Mouse (Mus musculus) C2C12 (cell line): ENCODE data around the gene Pdzd4. TPM values are rescaled to one million over a fixed set of nuclear protein-coding genes. Genes with fewer than 3 reads are reported as not detected.

ENCODE experiments used
- H3K27me3 ChIP-seq: one replicate; pipeline ENCODE4 v1.6.1; 2011; ENCODE audit not compliant: control insufficient read depth, insufficient read depth, insufficient read length
- H3K36me3 ChIP-seq: one replicate; pipeline ENCODE4 v1.6.1; 2011; ENCODE audit not compliant: control insufficient read depth, insufficient read depth
- H3K4me3 ChIP-seq: one replicate; pipeline ENCODE4 v1.5.1; 2011; ENCODE audit warnings: mild to moderate bottlenecking, control low read depth; ENCODE audit not compliant: poor library complexity, insufficient read depth, severe bottlenecking
- H3K79me2 ChIP-seq: one replicate; pipeline ENCODE4 v1.6.1; 2011; ENCODE audit not compliant: control insufficient read depth, insufficient read depth
- H3K79me3 ChIP-seq: one replicate; pipeline ENCODE4 v1.6.1; 2011; ENCODE audit warnings: low read depth, control low read depth
- H3ac ChIP-seq: one replicate; pipeline ENCODE3; 2011; ENCODE audit warnings: low read depth; ENCODE audit not compliant: control insufficient read depth, insufficient read length
- CEBPB ChIP-seq: IDR thresholded peaks from one replicate; pipeline ENCODE4 v1.6.1; 2011; ENCODE audit warnings: low read depth, mild to moderate bottlenecking, control low read depth, moderate library complexity
- CTCF ChIP-seq: IDR thresholded peaks from one replicate; pipeline ENCODE4 v1.5.1; 2011; ENCODE audit not compliant: control insufficient read depth, insufficient read depth, insufficient read length
- FOSL1 ChIP-seq: IDR thresholded peaks from one replicate; pipeline ENCODE4 v1.8.0; 2011; ENCODE audit warnings: mild to moderate bottlenecking, low read length; ENCODE audit not compliant: poor library complexity, insufficient read depth, severe bottlenecking
- MAX ChIP-seq: IDR thresholded peaks from one replicate; pipeline ENCODE4 v1.6.1; 2011; ENCODE audit warnings: mild to moderate bottlenecking, control low read depth
- MYOD1 ChIP-seq: IDR thresholded peaks from one replicate; pipeline ENCODE4 v1.6.1; 2011; ENCODE audit warnings: low read depth; ENCODE audit not compliant: control insufficient read depth, insufficient read length
- MYOG ChIP-seq: IDR thresholded peaks from one replicate; pipeline ENCODE4 v1.6.1; 2011; ENCODE audit not compliant: control insufficient read depth, insufficient read length; ENCODE audit errors: extremely low read depth
- USF1 ChIP-seq: IDR thresholded peaks from one replicate; pipeline ENCODE4 v1.6.1; 2011; ENCODE audit warnings: low read depth, mild to moderate bottlenecking, control low read depth, moderate library complexity
- polyA plus RNA-seq: library from polyadenylated mRNA; unstranded; fragments of >200 nt; fragmentation: generic; extraction: Trizol; gene quantifications from one replicate; pipeline ENCODE4 v1.2.1, GENCODE M21; 2012; ENCODE audit warnings: missing spikeins

Gene Pdzd4
- polyA plus RNA-seq, 1 experiment = 0.18 TPM

- no peak for TF ChIP-seq MYOG
- TF ChIP-seq MYOD1 = no peak
- no peak for TF ChIP-seq CEBPB
- no peak for TF ChIP-seq CTCF
- TF ChIP-seq FOSL1 = no peak
- no peak for TF ChIP-seq USF1
- TF ChIP-seq MAX = no peak
- Histone ChIP-seq H3K4me3 (no peak overlapping the region), H3K79me2 (no peaks in the 10 kb centered on the region), H3K27me3 (no peaks in the 10 kb centered on the region), H3K36me3 (no peaks in the 10 kb centered on the region), H3K79me3 (no peaks in the 10 kb centered on the region), H3ac (no peak overlapping the region)
Observed at GRCm38 (mm10) chrX:73864692-73865091, 39.9 kb upstream of the Pdzd4 start.

GRCm38 (mm10) chrX:73855087-73855408 lies 30.3 kb upstream of the Pdzd4 start:
- TF ChIP-seq MAX (no peak), MYOG (no peak), USF1 (no peak), CTCF (no peak), CEBPB (no peak), MYOD1 (no peak), FOSL1 (no peak)

GRCm38 (mm10) chrX:73854326-73855086 lies 29.7 kb upstream of the Pdzd4 start:
- no peak overlapping the region for H3ac ChIP-seq
- no peak for TF ChIP-seq CTCF
- TF ChIP-seq MAX = no peak
- TF ChIP-seq FOSL1 = no peak
- no peak for TF ChIP-seq MYOG
- no peak for TF ChIP-seq USF1
- TF ChIP-seq MYOD1 = no peak
- no peak for TF ChIP-seq CEBPB
- peaks cover 3% of the 10 kb centered on the region for H3K27me3 ChIP-seq
- H3K4me3 ChIP-seq = no peak overlapping the region
- H3K79me3 ChIP-seq = no peaks in the 10 kb centered on the region
- H3K36me3 ChIP-seq = no peaks in the 10 kb centered on the region
- H3K79me2 ChIP-seq = no peaks in the 10 kb centered on the region

More at GRCm38 (mm10) chrX:73855087-73855408, 30.3 kb upstream of the Pdzd4 start:
- Histone ChIP-seq H3K79me3 (no peaks in the 10 kb centered on the region), H3K79me2 (no peaks in the 10 kb centered on the region), H3K36me3 (no peaks in the 10 kb centered on the region), H3K4me3 (no peak overlapping the region), H3K27me3 (peaks cover 3% of the 10 kb centered on the region), H3ac (no peak overlapping the region)

GRCm38 (mm10) chrX:73836691-73837090 lies 11.9 kb upstream of the Pdzd4 start:
- Histone ChIP-seq H3K4me3 (no peak overlapping the region), H3K36me3 (no peaks in the 10 kb centered on the region), H3ac (no peak overlapping the region), H3K79me3 (no peaks in the 10 kb centered on the region), H3K27me3 (no peaks in the 10 kb centered on the region), H3K79me2 (no peaks in the 10 kb centered on the region)
- no peak for TF ChIP-seq CTCF

GRCm38 (mm10) chrX:73835731-73836130 lies 11.0 kb upstream of the Pdzd4 start:
- no peaks in the 10 kb centered on the region for H3K27me3 ChIP-seq
- no peak for TF ChIP-seq MAX
- TF ChIP-seq USF1 = no peak
- TF ChIP-seq CTCF = no peak
- TF ChIP-seq MYOG = no peak
- H3K79me2 ChIP-seq = no peaks in the 10 kb centered on the region
- no peaks in the 10 kb centered on the region for H3K36me3 ChIP-seq
- no peak overlapping the region for H3ac ChIP-seq
- no peaks in the 10 kb centered on the region for H3K79me3 ChIP-seq
- no peak overlapping the region for H3K4me3 ChIP-seq

GRCm38 (mm10) chrX:73823747-73824146 lies 1.0 kb downstream of the Pdzd4 start:
- no peaks in the 10 kb centered on the region for H3K79me3 ChIP-seq
- H3K4me3 ChIP-seq = no peak overlapping the region
- peaks cover 17% of the 10 kb centered on the region for H3K27me3 ChIP-seq
- H3K36me3 ChIP-seq = no peaks in the 10 kb centered on the region
- TF ChIP-seq CTCF (no peak), MAX (no peak), FOSL1 (no peak), MYOG (no peak), MYOD1 (no peak), CEBPB (no peak), USF1 (no peak)
- no peaks in the 10 kb centered on the region for H3K79me2 ChIP-seq
- no peak overlapping the region for H3ac ChIP-seq
